Mouse (Mus musculus) brain, embryonic 18.5 days (tissue): ENCODE measurements around the gene Nckipsd.

Experiments
- DNase-seq: peaks from one replicate; pipeline ENCODE4 v3.0.0-alpha.2; 2012; ENCODE audit warnings: low read depth, low spot score

Gene Nckipsd

GRCm38 (mm10) chr9:108799564-108799963 is 8.6 kb upstream of the Nckipsd start:
- no peak for DNase-seq

DNA sequence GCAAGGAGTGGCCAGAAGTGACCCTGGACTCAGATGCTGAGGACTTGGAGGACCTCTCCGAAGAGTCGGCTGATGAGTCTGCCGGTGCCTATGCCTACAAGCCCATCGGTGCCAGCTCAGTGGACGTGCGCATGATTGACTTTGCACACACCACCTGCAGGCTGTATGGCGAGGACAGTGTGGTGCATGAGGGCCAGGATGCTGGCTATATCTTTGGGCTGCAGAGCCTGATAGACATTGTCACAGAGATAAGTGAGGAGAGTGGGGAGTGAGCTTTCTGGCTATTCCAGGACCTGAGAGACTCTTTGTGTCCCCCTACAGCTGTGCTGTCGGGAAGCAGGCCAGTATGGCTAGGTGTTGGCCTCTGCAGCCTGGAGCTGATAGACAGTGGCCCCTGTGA is 2.4 kb upstream of the Nckipsd start:
- no peak for DNase-seq

GRCm38 (mm10) chr9:108806379-108806778 is 1.8 kb upstream of the Nckipsd start:
- DNase-seq = no peak

GRCm38 (mm10) chr9:108806831-108807230 is 1.3 kb upstream of the Nckipsd start:
- no peak for DNase-seq

DNA sequence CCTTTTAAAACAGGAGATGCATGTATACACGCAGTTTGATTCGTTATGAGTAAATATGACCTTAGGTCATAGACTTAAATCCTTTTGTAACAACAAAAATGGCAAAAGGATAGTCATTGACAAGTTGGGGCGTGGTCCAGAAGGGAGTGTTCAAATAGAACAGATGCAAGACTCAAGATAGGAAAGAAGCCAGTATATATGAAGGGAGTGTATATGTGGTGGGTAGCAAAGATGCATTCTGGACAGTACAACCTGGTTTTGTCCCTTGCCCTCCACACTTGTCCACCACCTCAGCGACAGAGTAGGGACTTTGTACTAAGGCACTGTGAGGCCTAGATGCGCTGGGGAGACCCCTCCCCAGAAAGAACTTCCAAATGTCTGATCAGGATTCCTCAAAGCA is 494 bp upstream of the Nckipsd start:
- DNase-seq = no peak

GRCm38 (mm10) chr9:108809188-108809587 is 1.0 kb downstream of the Nckipsd start:
- DNase-seq = no peak

DNA sequence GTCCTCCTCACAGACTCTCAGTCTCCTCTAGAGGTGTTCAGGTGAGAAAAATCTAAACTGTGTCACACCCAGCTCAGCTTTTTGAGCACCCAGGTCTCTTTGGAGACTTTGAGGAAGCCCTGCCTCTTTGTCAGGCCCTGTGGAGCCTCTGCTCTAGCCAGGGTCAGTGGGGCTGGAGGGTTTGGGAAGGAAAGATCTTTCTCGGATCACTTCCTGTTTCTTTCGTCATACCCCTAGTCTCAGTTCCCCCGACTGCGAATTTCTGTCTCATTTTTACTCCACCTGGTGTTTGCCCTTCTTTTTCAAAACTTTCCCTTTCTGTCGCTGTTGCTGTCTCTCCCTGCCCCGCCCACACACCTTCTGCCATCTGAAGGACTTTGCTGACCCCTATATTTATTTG is 1.6 kb downstream of the Nckipsd start:
- DNase-seq = no peak

- no peak for DNase-seq
Measured at GRCm38 (mm10) chr9:108810516-108810915, 2.3 kb downstream of the Nckipsd start.

- no peak for DNase-seq
Measured at GRCm38 (mm10) chr9:108815557-108815956, 7.4 kb downstream of the Nckipsd start.

DNA sequence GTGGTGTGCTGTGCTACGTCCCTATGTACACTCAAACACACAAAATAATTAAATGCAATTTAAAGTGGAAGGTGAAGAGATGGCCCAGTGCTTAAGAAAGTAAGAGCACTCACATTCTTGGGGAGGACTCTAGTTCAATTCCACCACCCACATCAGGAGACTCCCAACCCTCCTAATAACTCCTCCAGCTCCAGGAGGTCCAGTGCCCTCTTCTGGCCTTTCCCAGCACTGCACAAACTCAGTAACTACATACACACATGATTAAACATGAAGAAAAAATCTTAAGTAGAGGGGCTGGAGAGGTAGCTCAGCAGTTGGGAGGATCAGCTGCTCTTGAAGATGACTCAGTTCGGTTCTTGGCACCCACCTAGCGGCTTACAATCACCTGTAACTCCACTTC is 11.3 kb downstream of the Nckipsd start:
- no peak for DNase-seq

DNA sequence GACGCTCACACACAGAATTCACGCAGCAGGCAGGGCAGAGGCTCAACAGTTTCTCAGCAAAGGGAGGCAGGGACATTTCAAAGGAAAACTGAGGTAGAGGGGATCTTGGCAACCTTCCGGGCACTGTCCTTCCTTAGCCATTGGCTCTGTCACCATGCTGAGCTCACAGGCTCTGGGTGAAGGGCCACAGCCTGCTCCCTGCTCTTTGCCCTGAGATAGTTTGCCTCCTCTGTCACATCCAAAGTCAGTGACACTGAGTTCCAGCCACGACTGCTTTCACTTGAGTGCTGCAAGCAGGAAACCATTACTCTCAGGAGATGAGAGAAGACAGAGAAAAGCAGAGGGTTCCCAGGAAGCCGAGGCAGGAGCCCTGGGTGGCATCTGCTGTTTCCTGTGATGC is 11.9 kb downstream of the Nckipsd start:
- DNase-seq = no peak

DNA sequence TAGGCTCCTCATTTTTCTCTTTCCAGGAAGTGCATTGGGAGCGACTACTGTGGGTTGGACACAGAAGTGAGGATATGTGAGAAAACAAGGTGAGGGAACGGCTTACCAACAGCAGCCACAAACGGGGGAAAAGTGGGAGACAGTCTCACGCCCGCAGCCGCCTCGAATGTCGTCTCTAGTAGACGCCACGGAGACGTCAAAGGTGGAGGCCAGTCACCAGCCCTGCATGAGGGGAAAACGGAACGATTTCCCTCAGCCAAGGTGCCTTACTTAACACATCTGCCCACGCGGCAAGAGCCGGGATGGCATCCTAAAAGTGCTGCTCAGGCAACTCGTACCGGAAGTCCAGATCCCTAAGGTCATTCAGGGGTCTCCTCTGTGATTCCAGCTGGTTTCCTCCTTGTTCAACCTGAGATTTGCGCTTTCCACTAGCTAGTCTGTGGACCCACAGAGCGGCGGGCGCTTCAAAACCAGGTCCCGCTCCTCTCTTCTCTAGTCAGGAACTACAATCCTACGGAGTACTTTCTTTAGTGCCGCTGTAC is 16.0 kb downstream of the Nckipsd start:
- DNase-seq = no peak

DNA sequence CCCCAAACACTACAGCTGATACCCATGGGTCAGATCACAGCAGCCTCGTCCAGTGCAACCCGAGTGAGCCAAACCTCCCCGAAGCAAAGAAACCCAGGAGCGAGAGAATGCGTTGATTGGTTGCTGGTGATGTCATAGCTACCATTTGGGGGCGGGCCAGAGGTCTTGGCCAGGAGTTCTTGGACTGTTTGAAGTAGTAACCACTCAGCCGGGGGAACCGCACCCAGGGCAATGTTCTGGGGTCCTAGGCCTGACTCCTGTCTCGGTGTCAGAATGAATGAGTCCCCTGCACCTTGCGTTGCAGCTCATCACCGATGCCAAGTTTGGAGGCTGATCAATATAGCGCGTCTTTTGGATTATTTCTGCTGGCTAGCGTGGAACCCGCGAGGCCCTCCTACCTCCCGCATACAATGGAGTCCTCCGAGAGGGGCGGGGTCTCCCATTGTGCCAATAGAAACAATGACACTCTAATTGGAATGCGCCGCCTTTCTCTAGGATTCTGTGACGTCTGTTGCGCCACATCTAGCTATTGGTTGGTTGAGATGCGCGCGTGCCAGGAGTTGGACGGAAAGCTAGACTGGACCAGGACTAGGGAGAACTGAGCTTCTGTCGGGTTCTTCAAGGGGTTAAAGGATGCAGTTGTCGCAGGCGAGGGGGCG is 16.7 kb downstream of the Nckipsd start:
- DNase-seq = peak; percentile 95

DNA sequence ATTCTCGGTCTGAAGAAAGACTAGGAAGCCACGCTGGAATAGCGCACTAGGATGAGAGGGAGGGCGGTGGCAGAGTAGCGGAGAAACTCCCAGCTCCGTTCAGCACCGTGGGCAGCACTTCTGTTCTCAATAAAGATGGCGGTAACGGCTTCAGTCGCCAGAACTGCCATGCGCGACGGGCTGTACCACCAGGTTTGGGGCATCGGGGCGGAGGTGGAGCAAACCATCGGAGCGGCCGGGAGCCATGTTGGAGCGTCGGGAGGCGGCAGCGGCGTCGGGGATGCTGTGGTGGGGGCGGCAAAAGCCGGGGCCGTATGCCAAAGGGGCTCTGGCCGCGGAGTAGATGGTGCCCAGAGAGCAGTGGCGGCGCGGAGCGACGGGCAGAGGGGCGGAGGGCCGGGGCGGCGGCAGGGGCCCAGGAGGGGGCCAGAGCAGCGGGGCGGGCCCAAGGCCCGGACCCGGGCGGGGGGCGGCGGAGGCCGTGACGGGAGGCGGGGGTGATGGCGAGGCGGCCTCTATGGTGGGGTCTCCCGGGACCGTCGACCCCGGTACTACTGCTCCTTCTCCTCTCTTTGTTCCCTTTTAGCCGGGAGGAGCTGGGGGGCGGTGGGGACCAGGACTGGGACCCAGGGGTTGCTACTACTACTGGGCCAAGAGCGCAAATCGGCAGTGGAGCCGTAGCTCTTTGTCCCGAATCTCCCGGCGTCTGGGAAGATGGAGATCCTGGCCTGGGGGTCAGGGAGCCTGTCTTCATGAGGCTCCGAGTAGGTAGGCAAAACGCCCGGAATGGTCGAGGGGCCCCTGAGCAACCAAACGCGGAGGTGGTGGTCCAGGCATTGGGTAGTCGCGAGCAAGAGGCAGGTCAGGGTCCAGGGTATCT is 17.9 kb downstream of the Nckipsd start, which contains the start of gene Celsr3:
Gene Celsr3 (plus strand): TSS at position 501 of the 880 bp plus-strand sequence.
- DNase-seq = peak; percentile 89

GRCm38 (mm10) chr9:108826700-108827340 is 18.7 kb downstream of the Nckipsd start:
- DNase-seq = no peak

GRCm38 (mm10) chr9:108827454-108827853 is 19.3 kb downstream of the Nckipsd start:
- DNase-seq = no peak

- no peak for DNase-seq
Measured at GRCm38 (mm10) chr9:108827906-108828305, 19.7 kb downstream of the Nckipsd start.

GRCm38 (mm10) chr9:108831637-108832036 is 23.5 kb downstream of the Nckipsd start:
- no peak for DNase-seq

- no peak for DNase-seq
Measured at GRCm38 (mm10) chr9:108832390-108833108, 24.4 kb downstream of the Nckipsd start.

- DNase-seq = no peak
Measured at GRCm38 (mm10) chr9:108842989-108843388, 34.8 kb downstream of the Nckipsd start.

DNA sequence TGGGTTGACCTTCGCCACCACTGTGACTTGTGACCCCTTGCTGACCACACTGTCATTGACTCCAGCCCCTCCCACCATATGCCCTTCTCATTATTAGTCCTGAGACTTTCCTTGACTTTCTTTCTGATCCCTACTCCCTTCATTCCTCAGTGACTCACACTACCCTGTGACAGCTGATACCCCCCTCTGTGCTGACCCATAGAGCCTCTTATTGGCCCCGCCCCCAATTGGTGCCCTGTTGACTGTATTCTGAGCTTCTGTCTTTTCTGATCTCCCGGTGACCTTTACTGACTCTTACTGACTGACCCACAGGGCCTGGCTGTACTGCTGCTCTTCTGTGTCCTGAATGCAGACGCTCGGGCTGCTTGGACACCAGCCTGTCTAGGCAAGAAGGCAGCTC is 37.2 kb downstream of the Nckipsd start:
- DNase-seq = no peak
